Mouse (Mus musculus) liver, postnatal 0 days (tissue): ENCODE results near the gene Hoxb8.

Source experiments
- CTCF ChIP-seq: sonication (generic); IDR thresholded peaks from 2 replicates; pipeline ENCODE4 v1.5.1; 2016; ENCODE audit warnings: antibody characterized with exemption, low read depth
- EP300 ChIP-seq: IDR thresholded peaks from 2 replicates; pipeline ENCODE4 v1.6.1; 2016; ENCODE audit warnings: antibody characterized with exemption, low read depth, mild to moderate bottlenecking

DNA sequence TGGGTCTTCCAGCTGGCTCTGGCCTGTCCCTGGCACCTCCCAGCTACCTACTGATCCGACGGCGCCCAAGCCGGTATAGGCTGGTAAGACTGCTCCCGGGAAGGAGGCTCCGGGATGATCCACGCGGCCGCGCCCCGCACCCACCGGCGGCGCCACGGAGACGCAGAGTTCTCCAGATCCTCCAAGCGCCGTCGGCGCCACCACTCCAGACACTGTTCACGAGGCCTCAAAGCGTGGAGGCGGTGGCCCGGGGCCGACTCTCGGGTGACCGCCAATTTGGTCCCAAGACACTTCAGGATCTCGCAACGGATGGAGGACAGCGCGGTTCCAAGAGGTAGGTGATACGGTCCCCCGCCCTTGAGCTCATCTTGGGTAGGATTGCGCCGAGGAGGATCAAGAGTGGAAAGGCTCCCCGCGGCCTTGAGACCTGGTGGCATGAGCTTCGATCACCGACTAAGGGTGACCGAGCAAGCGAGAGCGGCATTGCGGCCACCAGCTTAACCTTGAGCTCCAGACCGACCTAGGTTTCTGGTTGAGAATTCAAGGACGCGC is 30.1 kb upstream of the Hoxb8 start:
- TF ChIP-seq CTCF (no peak), EP300 (no peak)
